Mouse (Mus musculus): Measurements from ENCODE around the gene Trpc2. TPM values are rescaled to one million over a fixed set of nuclear protein-coding genes. Genes with fewer than 3 reads are reported as not detected.

Trpc2 gene
- polyA plus RNA-seq, 1 experiment from 2014 or later: not detected

GRCm38 (mm10) chr7:102104126-102104525, 21.2 kb downstream of the Trpc2 start:
- H3K4me2 ChIP-seq: no peak overlapping the region
- no peak overlapping the region for H3K4me3 ChIP-seq
- H3K36me3 ChIP-seq (replicated peaks): no peaks in the 10 kb centered on the region
- H3K27me3 ChIP-seq (replicated peaks): no peaks in the 10 kb centered on the region
- no peak overlapping the region for H3K27ac ChIP-seq
- WGBS: 74% methylated on average over 5 of the region's 5 CpGs
- H3K9me3 ChIP-seq: no peaks in the 10 kb centered on the region
- no peak overlapping the region for H3K9ac ChIP-seq
- ATAC-seq (replicated peaks): no peak
- peaks cover 16% of the 10 kb centered on the region for H3K4me1 ChIP-seq

- Histone ChIP-seq H3K9ac (peak overlapping the region; percentile 24; the same call in 1 of the 2 replicates), H3K27me3 (replicated peaks) (no peaks in the 10 kb centered on the region), H3K4me3 (peak overlapping the region; percentile 24), H3K9me3 (no peaks in the 10 kb centered on the region), H3K4me1 (peaks cover 7% of the 10 kb centered on the region; the same call in 1 of the 2 replicates), H3K27ac (no peak overlapping the region), H3K4me2 (peak overlapping the region; percentile 46), H3K36me3 (replicated peaks) (no peaks in the 10 kb centered on the region)
- ATAC-seq (replicated peaks): peak; percentile 51
- 22% methylated on average over 23 of the region's 23 CpGs for WGBS
Measured at GRCm38 (mm10) chr7:102106700-102107141, 23.8 kb downstream of the Trpc2 start.

GRCm38 (mm10) chr7:102108206-102108605, 25.3 kb downstream of the Trpc2 start:
- Histone ChIP-seq H3K27ac (no peak overlapping the region), H3K9ac (no peak overlapping the region), H3K4me3 (no peak overlapping the region), H3K36me3 (replicated peaks) (no peaks in the 10 kb centered on the region), H3K4me2 (no peak overlapping the region), H3K9me3 (no peaks in the 10 kb centered on the region), H3K4me1 (peaks cover 7% of the 10 kb centered on the region; the same call in 1 of the 2 replicates), H3K27me3 (replicated peaks) (no peaks in the 10 kb centered on the region)
- 91% methylated on average over 1 of the region's 1 CpGs for WGBS
- ATAC-seq (replicated peaks): 0 out of 2 replicates have a peak, but pooled peaks have one; percentile 19

- Histone ChIP-seq H3K9ac (no peak within 1 kb of the TSS), H3K27ac (no peak within 1 kb of the TSS), H3K27me3 (replicated peaks) (no peaks in the 10 kb centered on the region), H3K4me1 (peaks cover 7% of the 10 kb centered on the region; the same call in 1 of the 2 replicates), H3K9me3 (no peaks in the 10 kb centered on the region), H3K4me3 (no peak within 1 kb of the TSS), H3K36me3 (replicated peaks) (no peaks in the 10 kb centered on the region), H3K4me2 (no peak within 1 kb of the TSS)
- WGBS: 81% methylated on average over 7 of the region's 7 CpGs
- no peak for ATAC-seq (replicated peaks)
Measured at GRCm38 (mm10) chr7:102109171-102109570, 26.3 kb downstream of the Trpc2 start, which contains the start of gene Art5. Gene Art5, minus strand, starts transcription at chr7:102109489.

- H3K27me3 ChIP-seq (replicated peaks): no peaks in the 10 kb centered on the region
- no peaks in the 10 kb centered on the region for H3K36me3 ChIP-seq (replicated peaks)
- H3K9ac ChIP-seq: no peak overlapping the region
- no peak overlapping the region for H3K27ac ChIP-seq
- H3K4me2 ChIP-seq: no peak overlapping the region
- H3K4me3 ChIP-seq: no peak overlapping the region
- H3K4me1 ChIP-seq: peaks cover 7% of the 10 kb centered on the region; the same call in 1 of the 2 replicates
- no peaks in the 10 kb centered on the region for H3K9me3 ChIP-seq
- ATAC-seq (replicated peaks): no peak
- 91% methylated on average over 4 of the region's 4 CpGs for WGBS
Measured at GRCm38 (mm10) chr7:102109746-102110145, 26.8 kb downstream of the Trpc2 start.

- Histone ChIP-seq H3K4me2 (no peak overlapping the region), H3K36me3 (replicated peaks) (peaks cover 1% of the 10 kb centered on the region; the same call in 1 of the 2 replicates), H3K9ac (no peak overlapping the region), H3K27me3 (replicated peaks) (no peaks in the 10 kb centered on the region), H3K4me1 (no peaks in the 10 kb centered on the region), H3K4me3 (no peak overlapping the region), H3K9me3 (no peaks in the 10 kb centered on the region), H3K27ac (no peak overlapping the region)
- 86% methylated on average over 45 of the region's 45 CpGs for WGBS
- no peak for ATAC-seq (replicated peaks)
Measured at GRCm38 (mm10) chr7:102113151-102113729, 30.3 kb downstream of the Trpc2 start.

- no peak within 1 kb of the TSS for H3K9ac ChIP-seq
- no peak within 1 kb of the TSS for H3K4me2 ChIP-seq
- H3K27ac ChIP-seq: no peak within 1 kb of the TSS
- no peaks in the 10 kb centered on the region for H3K4me1 ChIP-seq
- no peak within 1 kb of the TSS for H3K4me3 ChIP-seq
- no peaks in the 10 kb centered on the region for H3K9me3 ChIP-seq
- peaks cover 33% of the 10 kb centered on the region for H3K36me3 ChIP-seq (replicated peaks)
- peak; percentile 62; the same call in 1 of the 2 replicates for ATAC-seq (replicated peaks)
- WGBS: 43% methylated on average over 7 of the region's 7 CpGs
- no peaks in the 10 kb centered on the region for H3K27me3 ChIP-seq (replicated peaks)
Measured at GRCm38 (mm10) chr7:102116579-102117331, 33.8 kb downstream of the Trpc2 start, which contains the start of gene Chrna10. Gene Chrna10, minus strand, starts transcription at chr7:102116828.

GRCm38 (mm10) chr7:102117382-102117781, 34.5 kb downstream of the Trpc2 start:
- H3K27ac ChIP-seq: no peak overlapping the region
- 73% methylated on average over 6 of the region's 6 CpGs for WGBS
- no peak overlapping the region for H3K4me2 ChIP-seq
- no peak for ATAC-seq (replicated peaks)
- H3K4me1 ChIP-seq: no peaks in the 10 kb centered on the region
- peaks cover 39% of the 10 kb centered on the region for H3K36me3 ChIP-seq (replicated peaks)
- H3K9ac ChIP-seq: no peak overlapping the region
- H3K27me3 ChIP-seq (replicated peaks): no peaks in the 10 kb centered on the region
- no peaks in the 10 kb centered on the region for H3K9me3 ChIP-seq
- H3K4me3 ChIP-seq: no peak overlapping the region

- Histone ChIP-seq H3K36me3 (replicated peaks) (peaks cover 61% of the 10 kb centered on the region), H3K9me3 (no peaks in the 10 kb centered on the region), H3K4me1 (no peaks in the 10 kb centered on the region), H3K4me2 (no peak overlapping the region), H3K9ac (no peak overlapping the region), H3K27ac (no peak overlapping the region), H3K4me3 (no peak overlapping the region), H3K27me3 (replicated peaks) (no peaks in the 10 kb centered on the region)
- ATAC-seq (replicated peaks): no peak
- WGBS: 98% methylated on average over 10 of the region's 10 CpGs
Measured at GRCm38 (mm10) chr7:102120326-102120725, 37.4 kb downstream of the Trpc2 start.

- Histone ChIP-seq H3K4me2 (no peak overlapping the region), H3K27ac (no peak overlapping the region), H3K4me1 (no peaks in the 10 kb centered on the region), H3K9me3 (no peaks in the 10 kb centered on the region), H3K9ac (no peak overlapping the region), H3K4me3 (no peak overlapping the region), H3K27me3 (replicated peaks) (no peaks in the 10 kb centered on the region), H3K36me3 (replicated peaks) (peaks cover 54% of the 10 kb centered on the region)
- ATAC-seq (replicated peaks): no peak
- 98% methylated on average over 4 of the region's 4 CpGs for WGBS
Measured at GRCm38 (mm10) chr7:102132395-102132794, 49.5 kb downstream of the Trpc2 start.

- 96% methylated on average over 1 of the region's 1 CpGs for WGBS
- no peaks in the 10 kb centered on the region for H3K27me3 ChIP-seq (replicated peaks)
- no peaks in the 10 kb centered on the region for H3K9me3 ChIP-seq
- H3K4me3 ChIP-seq: no peak overlapping the region
- H3K9ac ChIP-seq: no peak overlapping the region
- no peak overlapping the region for H3K27ac ChIP-seq
- no peak for ATAC-seq (replicated peaks)
- no peak overlapping the region for H3K4me2 ChIP-seq
- no peaks in the 10 kb centered on the region for H3K4me1 ChIP-seq
- peaks cover 49% of the 10 kb centered on the region for H3K36me3 ChIP-seq (replicated peaks)
Measured at GRCm38 (mm10) chr7:102137464-102137863, 54.5 kb downstream of the Trpc2 start.

GRCm38 (mm10) chr7:102137898-102138297, 55.0 kb downstream of the Trpc2 start:
- no peak overlapping the region for H3K9ac ChIP-seq
- H3K4me3 ChIP-seq: no peak overlapping the region
- no peaks in the 10 kb centered on the region for H3K27me3 ChIP-seq (replicated peaks)
- H3K4me1 ChIP-seq: no peaks in the 10 kb centered on the region
- H3K27ac ChIP-seq: no peak overlapping the region
- peaks cover 44% of the 10 kb centered on the region for H3K36me3 ChIP-seq (replicated peaks)
- no peaks in the 10 kb centered on the region for H3K9me3 ChIP-seq
- no peak for ATAC-seq (replicated peaks)
- H3K4me2 ChIP-seq: no peak overlapping the region
- 96% methylated on average over 5 of the region's 5 CpGs for WGBS

All from midbrain, embryonic 15.5 days (tissue).